Mouse (Mus musculus) small intestine, adult 2 months (tissue): ENCODE results near the gene Tmem192. TPM values are rescaled to one million over a fixed set of nuclear protein-coding genes. Genes with fewer than 3 reads are reported as not detected.

Experiments
- H3K27ac ChIP-seq: fragments of 200-500 bp; 2 replicates; pipeline ENCODE4 v1.5.1; 2012; ENCODE audit warnings: low read depth, low read length, control low read depth, inconsistent platforms; ENCODE audit not compliant: insufficient read depth
- H3K27me3 ChIP-seq: fragments of 200-500 bp; 2 replicates; pipeline ENCODE4 v1.6.1; 2012; ENCODE audit warnings: mild to moderate bottlenecking, moderate library complexity, low read length, inconsistent platforms; ENCODE audit not compliant: control insufficient read depth, insufficient read depth
- H3K36me3 ChIP-seq: fragments of 200-500 bp; 2 replicates; pipeline ENCODE4 v1.6.1; 2012; ENCODE audit warnings: mild to moderate bottlenecking, low read length, control low read depth, inconsistent platforms; ENCODE audit not compliant: control insufficient read depth, insufficient read depth
- H3K4me1 ChIP-seq: fragments of 200-500 bp; 2 replicates; pipeline ENCODE4 v1.6.1; 2012; ENCODE audit warnings: low read length, inconsistent platforms, mixed read lengths; ENCODE audit not compliant: control insufficient read depth, insufficient read depth, insufficient read length
- H3K4me3 ChIP-seq: fragments of 200-500 bp; 2 replicates; pipeline ENCODE4 v1.5.1; 2012; ENCODE audit warnings: low read depth, mild to moderate bottlenecking, control low read depth, inconsistent platforms, low read length, moderate library complexity
- CTCF ChIP-seq: fragments of 200-500 bp; IDR thresholded peaks from 2 replicates; pipeline ENCODE4 v1.5.1; 2012; ENCODE audit warnings: low read depth, mild to moderate bottlenecking, control low read depth, inconsistent platforms, low read length, moderate library complexity, mixed read lengths; ENCODE audit not compliant: insufficient replicate concordance, insufficient read length; ENCODE audit errors: extremely low read depth
- POLR2A ChIP-seq: fragments of 200-500 bp; IDR thresholded peaks from 2 replicates; pipeline ENCODE4 v1.6.1; 2012; ENCODE audit warnings: low read depth, mild to moderate bottlenecking, control low read depth, inconsistent platforms, low read length, moderate library complexity
- WGBS: fragments of 180-500 bp; shearing (Covaris S2); methylation state at CpG from one replicate; pipeline ENCODE4 v1.1.7; 2018; 5-methylcytosine and 5-hydroxymethylcytosine counted together
- polyA plus RNA-seq: library from polyadenylated mRNA; depleted of rRNA; stranded (reverse); fragments of >200 nt; gene quantifications from 2 replicates; pipeline ENCODE4 v1.2.3, GENCODE M21; 2012; rRNA removed

The Tmem192 gene
- polyA plus RNA-seq = 15.5 and 40.3 TPM in 2 replicates

DNA sequence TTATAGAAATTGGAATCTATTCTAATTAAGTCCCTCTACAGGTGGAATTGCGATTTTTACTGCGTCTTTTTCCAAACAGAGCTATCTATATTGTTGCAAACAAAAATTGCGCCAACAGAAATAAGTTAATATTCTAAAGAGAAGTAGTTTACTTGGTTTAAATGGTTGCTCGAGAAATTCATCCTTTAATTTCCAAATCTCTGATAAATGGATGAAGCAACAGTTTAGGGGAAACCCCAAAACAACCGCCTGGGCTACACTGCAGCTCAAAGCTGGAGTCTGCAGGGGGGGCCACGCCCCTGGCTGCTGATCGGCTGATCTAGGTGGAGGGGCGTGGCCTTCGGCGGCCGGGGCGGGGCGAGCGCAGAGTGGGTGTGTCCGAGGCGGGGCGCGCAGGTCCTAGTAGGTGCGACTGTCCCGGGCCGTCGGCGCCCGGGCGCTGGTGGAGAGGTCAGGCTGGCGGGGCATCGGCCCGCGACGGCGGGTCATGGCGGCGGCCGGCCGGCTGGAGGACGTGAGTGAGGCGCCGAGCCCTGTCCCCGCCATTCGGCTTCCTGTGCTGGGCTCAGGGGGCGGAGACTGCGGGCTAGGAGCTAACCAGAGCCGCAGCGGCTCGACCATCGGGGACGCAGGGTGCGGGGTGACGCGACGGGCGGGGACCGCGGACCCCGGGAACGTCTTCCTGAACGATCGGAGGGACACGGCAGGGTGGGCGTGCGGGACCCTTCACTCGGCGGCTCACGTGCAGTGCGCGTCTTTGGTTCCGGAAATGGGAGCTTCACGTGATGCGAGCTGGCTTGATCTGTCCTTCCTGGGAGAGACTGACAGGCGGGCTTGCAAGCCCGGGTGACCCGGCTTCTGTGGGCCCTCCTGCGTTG, at the start of gene Tmem192:
Tmem192 (plus strand) TSS at position 366 of the 878 bp plus-strand sequence.
- Histone ChIP-seq H3K4me1 (no peaks in the 10 kb centered on the region), H3K27ac (peak within 1 kb of the TSS; percentile 72), H3K36me3 (no peaks in the 10 kb centered on the region), H3K4me3 (peak within 1 kb of the TSS; percentile 81), H3K27me3 (0 out of 2 replicates have a peak, but pooled peaks cover 4% of the 10 kb centered on the region)
- under 1% methylated on average over 73 of the region's 73 CpGs for WGBS
- TF ChIP-seq CTCF (no peak), POLR2A (peak; percentile 76; the same call in 1 of the 2 replicates)

DNA sequence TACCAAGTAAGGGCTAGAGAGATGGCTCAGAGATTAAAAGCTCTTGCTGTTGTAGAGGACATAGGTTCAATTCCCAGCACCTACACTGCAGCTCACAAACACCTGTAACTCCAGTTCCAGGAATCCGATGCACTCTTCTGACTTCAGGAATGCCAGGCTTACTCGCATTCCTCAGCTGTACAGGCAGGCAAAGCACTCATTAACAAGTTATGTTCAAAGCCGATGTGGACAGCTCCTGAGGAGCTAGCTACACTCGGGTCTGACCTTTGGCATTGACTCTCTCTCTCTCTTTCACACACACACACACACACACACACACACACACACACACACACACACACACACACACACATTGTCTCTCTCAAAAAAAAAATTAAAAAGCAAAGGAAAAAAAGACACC, 48.3 kb upstream of the Tmem192 start:
- no peak for TF ChIP-seq POLR2A
- TF ChIP-seq CTCF = no peak
- no peaks in the 10 kb centered on the region for H3K4me1 ChIP-seq
- H3K36me3 ChIP-seq = no peaks in the 10 kb centered on the region
- H3K27me3 ChIP-seq = no peaks in the 10 kb centered on the region
- no peak overlapping the region for H3K27ac ChIP-seq
- 25% methylated on average over 4 of the region's 4 CpGs for WGBS
- H3K4me3 ChIP-seq = no peak overlapping the region

DNA sequence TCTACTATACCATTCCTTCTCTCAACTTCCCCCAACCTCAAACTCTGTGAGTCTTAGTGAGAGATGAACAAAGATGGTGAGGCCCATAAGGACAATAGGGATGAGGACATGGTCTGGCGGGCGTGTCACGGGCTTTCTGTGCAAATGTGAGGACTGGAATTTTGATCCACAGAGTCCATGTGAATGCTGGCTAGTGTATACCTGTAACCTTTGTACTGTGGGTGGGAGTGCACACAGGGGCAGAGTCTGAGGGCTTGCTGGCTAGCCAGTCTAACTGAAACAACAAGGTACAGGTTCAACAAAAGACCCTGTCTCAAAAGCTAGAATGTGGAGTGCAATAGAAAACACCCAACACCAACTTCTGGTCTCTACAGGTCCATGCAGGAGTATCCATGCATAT, 46.3 kb upstream of the Tmem192 start:
- no peak for TF ChIP-seq CTCF
- TF ChIP-seq POLR2A = no peak

DNA sequence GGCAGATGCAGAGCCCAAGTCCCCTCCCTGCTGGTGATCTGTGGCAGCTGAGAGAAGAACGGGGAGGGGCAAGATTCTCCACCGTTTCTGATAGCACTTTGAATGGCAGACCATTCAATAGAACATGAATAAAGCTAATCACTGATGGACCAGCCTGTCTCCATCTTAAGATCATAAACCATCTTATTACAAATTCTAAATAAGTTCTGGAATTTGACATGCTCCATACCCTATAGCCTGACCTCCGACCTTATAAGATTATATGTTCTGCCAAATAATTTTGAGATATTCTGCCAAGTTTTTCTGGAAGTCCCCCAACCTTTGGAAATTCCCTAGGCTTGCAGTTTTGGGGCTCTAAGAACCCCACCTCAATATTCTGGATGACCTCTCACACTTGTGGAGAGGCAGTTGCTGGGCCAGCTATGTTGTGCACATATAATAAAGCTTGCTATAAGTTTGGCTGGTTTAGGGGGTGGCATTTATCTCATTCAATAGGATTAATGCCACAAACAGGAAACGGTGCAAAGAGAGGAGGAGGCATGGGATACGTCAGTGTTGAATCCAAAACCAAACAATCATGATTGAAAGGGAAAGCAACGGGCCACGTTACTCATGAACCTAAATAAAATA, 45.3 kb upstream of the Tmem192 start:
- Histone ChIP-seq H3K27me3 (no peaks in the 10 kb centered on the region), H3K27ac (no peak overlapping the region), H3K4me3 (no peak overlapping the region), H3K36me3 (no peaks in the 10 kb centered on the region), H3K4me1 (no peaks in the 10 kb centered on the region)
- 45% methylated on average over 7 of the region's 7 CpGs for WGBS
- TF ChIP-seq POLR2A (no peak), CTCF (no peak)

More for the DNA sequence above, 46.3 kb upstream of the Tmem192 start:
- Histone ChIP-seq H3K4me1 (no peaks in the 10 kb centered on the region), H3K4me3 (no peak overlapping the region), H3K27me3 (no peaks in the 10 kb centered on the region), H3K27ac (no peak overlapping the region), H3K36me3 (no peaks in the 10 kb centered on the region)
- WGBS = 67% methylated on average over 3 of the region's 3 CpGs

DNA sequence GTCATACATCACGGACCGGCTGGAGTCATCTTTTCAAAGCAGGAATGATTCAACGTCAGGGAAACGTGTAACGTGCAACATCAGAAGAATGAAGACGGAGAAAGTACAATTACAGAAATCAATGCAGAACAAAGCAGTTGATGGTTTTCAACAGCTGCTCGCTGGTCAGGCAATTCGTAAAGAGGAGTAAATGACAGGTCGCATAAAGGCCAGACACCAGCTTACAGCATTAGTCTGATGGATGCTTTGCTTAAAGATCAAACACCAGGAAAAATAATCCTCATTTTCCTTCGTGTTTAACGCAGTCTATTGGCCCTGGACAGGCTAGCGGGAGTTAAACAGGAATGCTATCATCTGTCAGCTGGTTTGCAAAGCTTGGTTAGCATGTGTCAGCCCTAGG, 44.8 kb upstream of the Tmem192 start:
- Histone ChIP-seq H3K27me3 (no peaks in the 10 kb centered on the region), H3K27ac (no peak overlapping the region), H3K4me3 (no peak overlapping the region), H3K36me3 (no peaks in the 10 kb centered on the region), H3K4me1 (no peaks in the 10 kb centered on the region)
- 70% methylated on average over 12 of the region's 12 CpGs for WGBS
- TF ChIP-seq CTCF (no peak), POLR2A (no peak)

DNA sequence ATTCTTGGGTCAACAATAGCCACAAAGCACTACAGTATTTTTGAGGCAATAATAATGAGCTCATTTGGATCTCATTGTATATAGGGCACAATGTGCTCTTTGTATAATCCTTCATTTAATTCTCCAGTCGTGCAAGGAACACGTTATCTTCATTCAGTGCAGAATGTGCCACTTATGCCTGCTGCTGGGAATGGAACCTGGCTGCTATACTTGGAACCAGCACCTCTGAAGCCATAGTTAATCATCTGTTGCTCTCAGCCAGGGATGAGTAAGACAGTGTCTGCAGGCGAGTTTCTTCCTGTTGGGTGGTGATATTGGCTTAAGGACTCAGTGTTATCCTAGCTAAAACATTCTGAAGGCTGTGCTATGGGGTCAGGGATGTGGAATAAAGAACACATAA, 43.2 kb upstream of the Tmem192 start:
- Histone ChIP-seq H3K4me1 (no peaks in the 10 kb centered on the region), H3K27me3 (no peaks in the 10 kb centered on the region; the same call in 1 of the 2 replicates), H3K4me3 (no peak overlapping the region), H3K27ac (no peak overlapping the region), H3K36me3 (no peaks in the 10 kb centered on the region)
- no peak for TF ChIP-seq POLR2A
- TF ChIP-seq CTCF = no peak
- 62% methylated on average over 3 of the region's 3 CpGs for WGBS

DNA sequence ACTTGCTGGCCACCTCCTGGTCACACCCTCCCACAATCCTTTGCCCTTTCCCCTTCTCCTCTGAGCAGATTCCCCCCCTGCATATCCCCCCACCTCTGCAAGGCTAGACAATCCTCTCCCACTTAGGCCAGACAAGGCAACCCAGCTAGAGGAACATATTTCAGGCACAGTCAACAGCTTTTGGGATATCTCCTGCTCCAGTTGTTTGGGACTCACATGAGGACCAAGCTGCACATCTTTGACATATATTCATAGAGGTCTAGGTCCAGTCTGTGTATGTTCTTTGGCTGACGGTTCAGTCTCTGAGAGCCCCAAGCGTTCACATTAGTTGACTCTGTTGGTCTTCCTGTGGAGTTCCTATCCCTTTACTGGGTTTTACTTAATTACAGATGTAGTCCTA, 37.0 kb upstream of the Tmem192 start:
- Histone ChIP-seq H3K4me1 (no peaks in the 10 kb centered on the region), H3K4me3 (no peak overlapping the region), H3K36me3 (no peaks in the 10 kb centered on the region), H3K27me3 (no peaks in the 10 kb centered on the region; the same call in 1 of the 2 replicates), H3K27ac (no peak overlapping the region)
- 94% methylated on average over 2 of the region's 2 CpGs for WGBS
- TF ChIP-seq POLR2A (no peak), CTCF (no peak)
